Mouse (Mus musculus): ENCODE results near the gene Psmb5. TPM values are rescaled to one million over a fixed set of nuclear protein-coding genes. Genes with fewer than 3 reads are reported as not detected.
A peak's percentile ranks its signal among the peaks of the same experiment; 100 is the strongest.

The Psmb5 gene
- polyA plus RNA-seq, 1 experiment from 2014 or later, result 462 TPM

DNA sequence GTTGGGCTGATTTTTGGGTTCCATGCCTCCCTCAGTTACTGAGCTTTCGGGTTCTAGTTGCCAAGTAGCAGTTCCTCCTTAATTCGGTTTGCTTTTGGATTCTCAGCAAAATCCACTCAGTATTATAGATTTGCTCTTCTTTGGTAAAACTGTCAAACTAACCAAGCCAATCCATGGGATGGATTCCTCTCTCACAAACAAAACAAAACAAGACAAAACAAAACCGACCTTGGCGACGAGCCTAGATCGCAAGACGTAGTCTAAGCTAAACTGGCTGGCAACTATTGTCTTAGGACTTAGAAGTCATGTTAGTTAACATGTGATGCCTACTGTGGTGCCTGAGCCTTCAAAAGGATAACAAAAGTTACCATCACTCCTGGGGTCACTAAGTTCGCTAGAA is 14.1 kb downstream of the Psmb5 start:
- Histone ChIP-seq H3K27ac (peak overlapping the region; percentile 60), H3K36me3 (ENCODE audit: poor library complexity, severe bottlenecking) (no peaks in the 10 kb centered on the region), H3K4me3 (peak overlapping the region; percentile 61), H3K9ac (no peak overlapping the region), H3K4me1 (peaks cover 21% of the 10 kb centered on the region), H3K9me3 (replicated peaks) (no peaks in the 10 kb centered on the region), H3K4me2 (peak overlapping the region; percentile 59), H3K27me3 (no peaks in the 10 kb centered on the region)
- 83% methylated on average over 8 of the region's 8 CpGs for WGBS
- ATAC-seq, result no peak

DNA sequence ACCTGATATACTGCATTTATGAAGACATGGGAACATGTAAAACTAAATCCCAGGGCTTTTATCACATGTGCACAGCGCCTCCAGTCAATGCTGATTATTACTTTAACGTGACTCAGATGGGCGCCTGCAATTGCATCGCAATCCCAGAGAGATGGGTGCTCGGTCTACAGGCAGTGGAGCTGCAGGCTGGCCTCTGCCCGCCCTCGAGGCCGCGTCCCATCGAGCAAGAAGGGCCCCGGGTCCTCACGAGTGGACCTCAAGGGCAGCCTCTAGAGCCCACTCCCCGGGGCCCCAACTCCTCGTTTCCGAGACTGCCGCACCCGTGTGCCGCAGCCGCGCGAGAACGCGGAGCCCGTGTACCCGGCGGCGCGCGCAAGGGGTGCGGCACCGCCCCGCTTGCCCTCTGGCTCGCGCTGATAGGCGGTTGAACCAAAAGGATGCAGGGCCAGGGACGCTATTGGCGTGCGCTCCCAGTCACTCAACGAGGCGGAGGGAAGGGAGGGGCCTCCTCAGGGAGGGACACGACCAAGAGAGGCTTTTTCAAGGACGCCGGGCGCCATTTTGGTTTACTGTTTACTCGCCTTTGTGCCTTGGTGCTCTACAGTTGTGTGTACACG is 14.7 kb downstream of the Psmb5 start:
- peak overlapping the region; percentile 84 for H3K9ac ChIP-seq
- peak overlapping the region; percentile 61 for H3K4me3 ChIP-seq
- H3K4me1 ChIP-seq, result peaks cover 21% of the 10 kb centered on the region
- H3K27me3 ChIP-seq, result no peaks in the 10 kb centered on the region
- WGBS, result under 1% methylated on average over 46 of the region's 46 CpGs
- ATAC-seq, result peak; percentile 99
- H3K27ac ChIP-seq, result peak overlapping the region; percentile 90
- H3K9me3 ChIP-seq (replicated peaks), result no peaks in the 10 kb centered on the region
- peak overlapping the region; percentile 59 for H3K4me2 ChIP-seq
- no peaks in the 10 kb centered on the region for H3K36me3 ChIP-seq (ENCODE audit: poor library complexity, severe bottlenecking)

- Histone ChIP-seq H3K27ac (peak overlapping the region; percentile 90), H3K9me3 (replicated peaks) (no peaks in the 10 kb centered on the region), H3K9ac (peak overlapping the region; percentile 84), H3K4me2 (peak overlapping the region; percentile 59), H3K36me3 (ENCODE audit: poor library complexity, severe bottlenecking) (no peaks in the 10 kb centered on the region), H3K4me3 (peak overlapping the region; percentile 61), H3K27me3 (no peaks in the 10 kb centered on the region), H3K4me1 (peaks cover 21% of the 10 kb centered on the region)
- 35% methylated on average over 4 of the region's 4 CpGs for WGBS
- ATAC-seq, result no peak; the same call in 1 of the 2 replicates
Observed at GRCm38 (mm10) chr14:54602613-54603012, 15.2 kb downstream of the Psmb5 start.

- Histone ChIP-seq H3K4me1 (peaks cover 21% of the 10 kb centered on the region), H3K9ac (no peak overlapping the region), H3K4me2 (no peak overlapping the region), H3K9me3 (replicated peaks) (no peaks in the 10 kb centered on the region), H3K4me3 (no peak overlapping the region), H3K27me3 (no peaks in the 10 kb centered on the region), H3K27ac (no peak overlapping the region), H3K36me3 (ENCODE audit: poor library complexity, severe bottlenecking) (no peaks in the 10 kb centered on the region)
- no peak for ATAC-seq
- 86% methylated on average over 2 of the region's 2 CpGs for WGBS
Observed at GRCm38 (mm10) chr14:54601601-54602000, 16.2 kb downstream of the Psmb5 start.

DNA sequence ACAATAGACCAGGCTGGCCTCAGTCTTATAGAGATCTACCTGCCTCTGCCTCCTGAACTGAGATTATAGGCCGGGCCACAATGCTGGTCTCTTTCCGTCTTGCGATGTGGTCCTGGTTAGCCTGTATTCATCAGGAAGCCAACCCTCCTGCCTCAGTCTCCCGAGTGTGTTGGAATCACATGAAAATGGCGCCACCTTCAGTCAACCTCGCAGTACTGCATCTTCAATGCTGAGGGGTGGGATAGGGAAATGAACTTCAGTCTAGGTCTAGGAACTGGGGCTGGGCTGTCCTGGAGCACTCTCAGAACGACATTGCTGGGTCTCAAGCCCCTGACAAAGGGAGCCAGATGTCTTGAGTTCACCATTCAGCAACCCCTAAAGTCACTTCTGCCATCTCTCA is 20.7 kb downstream of the Psmb5 start:
- peaks cover 17% of the 10 kb centered on the region; the same call in 1 of the 2 replicates for H3K36me3 ChIP-seq (ENCODE audit: poor library complexity, severe bottlenecking)
- WGBS, result 78% methylated on average over 7 of the region's 7 CpGs
- H3K4me1 ChIP-seq, result 0 out of 2 replicates have a peak, but pooled peaks cover 4% of the 10 kb centered on the region
- H3K4me3 ChIP-seq, result no peak overlapping the region
- no peak for ATAC-seq
- no peak overlapping the region for H3K27ac ChIP-seq
- no peaks in the 10 kb centered on the region for H3K27me3 ChIP-seq
- no peak overlapping the region for H3K4me2 ChIP-seq
- no peak overlapping the region for H3K9ac ChIP-seq
- no peaks in the 10 kb centered on the region for H3K9me3 ChIP-seq (replicated peaks)

DNA sequence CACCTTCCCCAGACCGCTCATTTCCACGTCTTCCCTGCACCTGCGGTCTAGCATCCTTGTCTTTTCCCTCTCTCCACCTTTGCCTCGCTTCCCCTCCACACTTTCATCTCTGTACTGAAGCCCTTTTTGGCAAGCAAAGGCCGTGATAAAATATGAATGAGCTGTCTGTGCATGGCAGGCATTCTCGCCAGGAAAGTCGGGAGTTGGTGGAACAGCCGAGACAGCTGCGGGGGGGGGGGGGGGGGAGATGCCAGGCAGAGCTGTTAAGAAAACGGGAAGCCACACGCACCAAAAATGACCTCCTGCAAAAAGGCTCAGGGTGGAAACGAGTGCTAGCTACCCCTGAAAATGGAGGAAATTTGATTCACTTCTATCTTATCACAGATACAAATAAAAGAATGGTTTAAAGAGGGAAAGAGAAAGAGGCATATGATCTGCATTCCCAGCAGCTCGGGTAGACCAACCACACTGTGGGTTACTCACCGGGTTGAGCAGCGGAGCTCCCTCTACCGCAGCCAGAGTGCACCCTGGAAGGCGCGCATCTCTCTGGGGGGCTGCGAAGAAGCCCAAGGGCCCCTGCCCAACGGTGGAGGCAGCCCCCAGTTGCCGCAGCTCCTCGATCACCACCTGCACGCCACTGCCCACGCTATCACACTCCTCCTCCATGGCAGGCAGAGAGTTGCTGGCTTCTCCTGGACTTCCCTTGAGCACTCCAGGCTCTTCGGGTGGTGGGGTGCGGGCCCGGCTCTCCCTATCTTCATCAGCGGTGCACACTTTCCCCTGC is 23.0 kb downstream of the Psmb5 start:
- Histone ChIP-seq H3K36me3 (ENCODE audit: poor library complexity, severe bottlenecking) (peaks cover 17% of the 10 kb centered on the region; the same call in 1 of the 2 replicates), H3K4me1 (0 out of 2 replicates have a peak, but pooled peaks cover 4% of the 10 kb centered on the region), H3K27ac (no peak overlapping the region), H3K4me3 (no peak overlapping the region), H3K9me3 (replicated peaks) (no peaks in the 10 kb centered on the region), H3K9ac (no peak overlapping the region), H3K27me3 (no peaks in the 10 kb centered on the region), H3K4me2 (no peak overlapping the region)
- WGBS, result 71% methylated on average over 27 of the region's 28 CpGs
- no peak for ATAC-seq

DNA sequence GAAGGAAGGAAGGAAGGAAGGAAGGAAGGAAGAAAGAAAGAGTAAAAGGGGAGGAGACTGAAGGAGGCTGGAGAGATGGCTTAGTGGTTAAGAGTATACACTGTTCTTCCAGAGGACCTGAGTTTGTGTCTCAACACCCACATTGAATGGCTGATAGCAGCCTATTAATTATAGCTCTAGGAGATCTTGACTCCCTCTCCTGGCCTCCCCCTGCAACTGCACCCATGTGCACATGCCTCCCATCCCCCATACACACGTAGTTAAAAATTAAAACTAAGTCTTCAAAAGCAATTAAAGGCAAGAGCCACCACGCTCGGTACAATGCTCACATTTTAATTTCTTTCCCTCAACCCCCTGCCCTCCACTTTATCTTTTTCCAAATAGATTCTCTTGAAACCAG is 23.8 kb downstream of the Psmb5 start:
- ATAC-seq, result no peak
- Histone ChIP-seq H3K9ac (no peak overlapping the region), H3K27ac (no peak overlapping the region), H3K36me3 (ENCODE audit: poor library complexity, severe bottlenecking) (peaks cover 17% of the 10 kb centered on the region; the same call in 1 of the 2 replicates), H3K4me1 (0 out of 2 replicates have a peak, but pooled peaks cover 4% of the 10 kb centered on the region), H3K27me3 (no peaks in the 10 kb centered on the region), H3K9me3 (replicated peaks) (no peaks in the 10 kb centered on the region), H3K4me3 (no peak overlapping the region), H3K4me2 (no peak overlapping the region)
- WGBS, result 84% methylated on average over 3 of the region's 3 CpGs

- Histone ChIP-seq H3K4me1 (0 out of 2 replicates have a peak, but pooled peaks cover 4% of the 10 kb centered on the region), H3K27ac (peak overlapping the region; percentile 40; the same call in 1 of the 2 replicates), H3K36me3 (ENCODE audit: poor library complexity, severe bottlenecking) (peaks cover 17% of the 10 kb centered on the region; the same call in 1 of the 2 replicates), H3K9ac (peak overlapping the region; percentile 26), H3K27me3 (no peaks in the 10 kb centered on the region), H3K4me2 (no peak overlapping the region), H3K9me3 (replicated peaks) (no peaks in the 10 kb centered on the region), H3K4me3 (no peak overlapping the region)
- 75% methylated on average over 10 of the region's 10 CpGs for WGBS
- ATAC-seq, result no peak
Observed at GRCm38 (mm10) chr14:54592319-54592934, 25.4 kb downstream of the Psmb5 start.

DNA sequence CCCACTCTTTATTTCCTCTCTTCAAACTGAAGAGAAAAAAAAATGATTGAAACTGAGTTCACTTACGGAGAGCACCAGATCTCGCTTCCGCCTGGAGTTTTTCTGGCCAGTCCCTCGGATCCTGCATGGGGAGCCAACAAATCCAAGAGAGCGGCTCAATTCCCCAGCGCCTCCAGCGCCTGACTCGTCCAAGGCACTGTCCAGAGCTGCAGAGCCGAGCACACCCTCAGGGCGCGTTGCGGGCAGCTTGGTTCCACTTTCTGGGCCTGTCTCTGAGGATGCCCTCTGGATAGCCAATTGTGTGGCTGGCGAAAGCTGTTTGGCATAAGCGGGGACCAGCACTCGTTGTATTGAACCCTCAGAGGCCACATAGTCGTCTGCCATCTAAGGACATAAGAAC is 26.8 kb downstream of the Psmb5 start:
- H3K27me3 ChIP-seq, result no peaks in the 10 kb centered on the region
- no peak overlapping the region for H3K4me2 ChIP-seq
- no peak overlapping the region for H3K9ac ChIP-seq
- no peak for ATAC-seq
- H3K4me1 ChIP-seq, result 0 out of 2 replicates have a peak, but pooled peaks cover 4% of the 10 kb centered on the region
- no peaks in the 10 kb centered on the region for H3K9me3 ChIP-seq (replicated peaks)
- H3K27ac ChIP-seq, result no peak overlapping the region
- no peak overlapping the region for H3K4me3 ChIP-seq
- peaks cover 19% of the 10 kb centered on the region; the same call in 1 of the 2 replicates for H3K36me3 ChIP-seq (ENCODE audit: poor library complexity, severe bottlenecking)
- 93% methylated on average over 16 of the region's 16 CpGs for WGBS

- Histone ChIP-seq H3K36me3 (ENCODE audit: poor library complexity, severe bottlenecking) (peaks cover 30% of the 10 kb centered on the region), H3K9ac (no peak overlapping the region), H3K27ac (no peak overlapping the region), H3K9me3 (replicated peaks) (no peaks in the 10 kb centered on the region), H3K27me3 (no peaks in the 10 kb centered on the region), H3K4me1 (no peaks in the 10 kb centered on the region), H3K4me3 (no peak overlapping the region), H3K4me2 (no peak overlapping the region)
- WGBS, result 40% methylated on average over 7 of the region's 7 CpGs
- ATAC-seq, result no peak
Observed at GRCm38 (mm10) chr14:54583681-54584338, 34.0 kb downstream of the Psmb5 start.

DNA sequence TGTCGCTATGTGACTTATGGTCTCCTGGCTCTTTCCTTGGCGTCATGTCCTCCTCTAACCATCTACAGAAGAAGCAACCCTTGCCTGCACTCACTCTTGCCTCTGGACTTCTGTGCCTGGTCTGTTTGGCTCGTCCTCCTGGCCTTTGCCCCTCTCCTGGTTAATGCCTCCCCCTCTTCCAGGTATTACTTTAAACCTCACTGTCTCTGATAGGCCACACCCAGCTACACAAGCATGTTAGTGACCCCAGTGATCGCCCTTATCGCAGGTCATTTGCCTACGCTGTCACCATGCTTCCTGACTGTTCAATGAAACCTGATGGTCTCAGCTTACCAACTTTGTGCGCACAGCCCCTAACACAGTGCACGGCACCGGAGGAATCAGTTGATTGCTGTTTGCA is 35.3 kb downstream of the Psmb5 start:
- Histone ChIP-seq H3K27me3 (no peaks in the 10 kb centered on the region), H3K4me3 (no peak overlapping the region), H3K27ac (no peak overlapping the region), H3K9ac (no peak overlapping the region), H3K4me2 (no peak overlapping the region), H3K36me3 (ENCODE audit: poor library complexity, severe bottlenecking) (peaks cover 30% of the 10 kb centered on the region), H3K4me1 (peaks cover 10% of the 10 kb centered on the region), H3K9me3 (replicated peaks) (no peaks in the 10 kb centered on the region)
- ATAC-seq, result no peak
- WGBS, result 95% methylated on average over 9 of the region's 9 CpGs
